Mouse (Mus musculus) adrenal gland, postnatal 10 days (tissue): ENCODE data around the gene Acat1. TPM values are rescaled to one million over a fixed set of nuclear protein-coding genes. Genes with fewer than 3 reads are reported as not detected.

Experiments used
- DNase-seq: peaks from one replicate; pipeline ENCODE4 v3.0.0; 2021; ENCODE audit warnings: mixed read lengths
- total RNA-seq, 2 experiments: library from RNA; stranded (reverse); gene quantifications; 2 replicates each; pipeline ENCODE4 v1.2.3; 2021

Acat1 gene
- total RNA-seq, 2 experiments from 2014 or later = 371 to 403 TPM

DNA sequence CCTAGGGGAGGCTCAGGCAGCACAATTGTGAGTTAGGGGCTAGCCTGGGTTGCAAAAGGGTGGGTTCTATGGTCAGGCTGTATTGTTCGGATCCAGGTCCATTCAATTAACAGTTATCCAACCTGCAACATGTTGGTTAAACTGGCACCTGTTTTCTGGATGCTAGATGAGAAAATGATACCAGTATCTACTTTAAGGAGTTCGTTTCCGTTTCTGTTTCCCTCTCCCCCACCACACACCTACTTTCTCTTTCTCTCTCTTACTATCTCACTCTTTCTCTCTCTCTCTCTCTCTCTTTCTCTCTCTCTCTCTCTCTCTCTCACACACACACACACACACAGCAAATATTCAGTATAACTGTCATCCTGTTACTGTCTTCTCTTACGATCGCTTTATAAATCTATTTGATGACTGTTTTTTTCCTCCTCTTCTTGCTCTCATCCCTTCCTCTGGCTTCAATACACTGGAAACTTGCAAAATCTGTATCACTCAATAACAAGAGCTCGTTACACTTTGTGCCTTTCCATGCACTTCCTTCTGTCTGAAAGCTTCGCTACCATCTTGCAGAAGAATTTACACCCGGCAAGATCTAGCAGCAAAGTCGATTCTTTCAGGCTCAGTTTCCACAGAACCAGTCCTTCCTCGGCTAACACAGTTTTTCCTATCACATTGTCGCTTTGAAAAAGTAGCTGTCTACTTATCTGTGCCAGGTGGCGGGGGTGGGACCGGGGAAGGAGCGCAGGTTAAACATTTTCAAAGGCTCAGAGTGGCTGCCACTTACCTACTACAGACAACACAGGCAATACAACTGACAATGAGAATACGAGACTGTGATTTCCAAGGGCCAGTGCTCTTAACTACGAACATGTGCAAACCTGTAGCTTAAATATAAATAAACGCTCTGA is 74.5 kb downstream of the Acat1 start:
- DNase-seq = peak; percentile 24

Other genes starting within 250 kb of the Acat1 start
- gene Kdelc2, start 226.4 kb downstream of the Acat1 start, total RNA-seq = 10 to 100 TPM; 14.5 to 15.6 TPM
- 1 to 10 TPM; 1.6 to 2.0 TPM for gene 4930550C14Rik, start 208.1 kb downstream of the Acat1 start, total RNA-seq
- gene Atm, start 73.6 kb downstream of the Acat1 start, total RNA-seq = 10 to 100 TPM; 12.5 to 17.4 TPM
- gene Npat, start 73.3 kb downstream of the Acat1 start, total RNA-seq = 10 to 100 TPM; 13.2 to 16.0 TPM
- gene Cul5, start 59.6 kb upstream of the Acat1 start, total RNA-seq = 10 to 100 TPM; 29.8 to 36.0 TPM
- under 1 TPM; 0.72 to 0.73 TPM for gene Rab39, start 95.8 kb upstream of the Acat1 start, total RNA-seq
- 1 to 10 TPM in 1 of 2 experiments, under 1 TPM in 1; 0.94 to 1.1 TPM for gene Slc35f2, start 161.2 kb upstream of the Acat1 start, total RNA-seq
- 10 to 100 TPM in 1 of 2 experiments, 1 to 10 TPM in 1; 2.6 to 51.5 TPM for gene Sln, start 239.8 kb upstream of the Acat1 start, total RNA-seq